Mouse (Mus musculus) bone marrow macrophage, adult 2 months (primary cell): ENCODE measurements around the gene Tgfbr3. TPM values are rescaled to one million over a fixed set of nuclear protein-coding genes. Genes with fewer than 3 reads are reported as not detected.

Experiments used
- H3K27ac ChIP-seq: 2 replicates; pipeline ENCODE4 v1.5.1; 2012; ENCODE audit warnings: low read depth, low read length; ENCODE audit not compliant: insufficient read depth
- H3K4me1 ChIP-seq: 2 replicates; pipeline ENCODE4 v1.6.1; 2012; ENCODE audit warnings: low read length; ENCODE audit not compliant: control insufficient read depth, insufficient read depth
- H3K4me3 ChIP-seq: 2 replicates; pipeline ENCODE4 v1.5.1; 2012; ENCODE audit warnings: mild to moderate bottlenecking, low read length, moderate library complexity; ENCODE audit not compliant: insufficient read depth
- CTCF ChIP-seq: IDR thresholded peaks from 2 replicates; pipeline ENCODE4 v1.5.1; 2012; ENCODE audit warnings: low read depth, mild to moderate bottlenecking, low read length, moderate library complexity
- POLR2A ChIP-seq: IDR thresholded peaks from 2 replicates; pipeline ENCODE4 v1.6.1; 2012; ENCODE audit warnings: mild to moderate bottlenecking, low read depth, low read length, borderline replicate concordance
- polyA plus RNA-seq: library from polyadenylated mRNA; stranded (reverse); fragments of >200 nt; gene quantifications from 2 replicates; pipeline ENCODE4 v1.2.4, GENCODE M21; 2012; ENCODE audit not compliant: missing spikeins, insufficient read depth, insufficient read length

Gene Tgfbr3
- polyA plus RNA-seq, 1 experiment, result 1.1 TPM

DNA sequence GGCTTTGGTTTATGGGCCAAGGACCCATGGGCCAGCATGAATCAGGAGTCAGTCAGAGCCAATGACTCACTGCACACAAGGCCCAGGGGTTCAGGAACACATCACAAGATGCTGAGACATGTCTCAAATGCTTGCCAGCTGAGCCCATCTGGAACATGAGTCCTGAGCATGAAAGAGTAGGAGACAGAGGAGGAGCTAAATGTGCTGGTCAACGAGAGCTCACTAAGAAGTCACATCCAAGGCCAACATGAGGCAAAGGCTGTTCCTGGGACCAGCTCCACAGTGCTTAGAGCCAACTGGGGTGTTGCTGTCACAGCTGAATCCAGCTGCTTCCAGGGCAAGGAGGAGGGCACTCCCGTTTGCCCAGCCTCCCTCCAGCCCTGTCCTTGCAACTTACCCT is 202.1 kb downstream of the Tgfbr3 start:
- Histone ChIP-seq H3K4me3 (no peak overlapping the region), H3K27ac (no peak overlapping the region), H3K4me1 (no peaks in the 10 kb centered on the region)
- TF ChIP-seq CTCF (no peak), POLR2A (no peak)

DNA sequence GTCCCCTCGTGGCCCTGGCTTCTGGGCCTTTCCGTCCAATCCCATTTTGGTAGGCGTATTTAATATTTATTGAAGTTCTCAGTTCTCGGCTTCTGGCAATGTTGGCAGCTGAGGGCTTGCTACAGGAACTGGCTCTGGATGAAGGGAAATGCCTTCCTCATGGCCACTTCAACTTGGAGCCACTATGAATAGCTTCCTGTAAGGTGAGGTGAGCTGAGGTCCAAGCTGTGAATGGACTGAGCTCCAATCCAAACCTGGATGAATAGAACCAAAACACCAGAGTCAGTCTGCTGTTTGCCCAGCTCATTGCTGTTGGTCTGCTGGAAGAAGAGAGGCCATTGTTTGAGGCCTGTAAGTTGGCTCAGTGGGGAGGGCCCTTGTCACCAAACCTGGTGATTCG is 203.3 kb downstream of the Tgfbr3 start:
- no peak overlapping the region for H3K27ac ChIP-seq
- H3K4me3 ChIP-seq, result no peak overlapping the region
- H3K4me1 ChIP-seq, result no peaks in the 10 kb centered on the region
- TF ChIP-seq CTCF (no peak), POLR2A (no peak)

DNA sequence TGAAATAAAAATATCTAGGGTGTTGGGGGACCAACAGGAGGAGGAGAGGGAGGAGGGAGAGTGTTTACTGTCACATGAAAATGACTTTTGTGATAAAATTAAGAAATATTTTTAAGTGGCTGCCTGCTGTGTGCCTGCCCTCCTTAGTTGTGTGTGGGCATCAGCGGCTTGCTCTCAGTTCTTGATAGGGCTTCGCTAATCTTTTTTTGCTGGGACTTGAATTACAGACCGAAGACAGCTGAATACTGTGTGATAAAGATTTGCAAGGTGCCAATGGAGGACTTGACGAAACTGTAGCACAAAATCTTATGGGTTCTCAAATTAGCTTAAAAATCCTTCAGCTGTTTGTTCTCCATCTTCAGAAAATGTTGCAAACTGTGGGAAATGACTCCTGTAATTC is 205.0 kb downstream of the Tgfbr3 start:
- no peaks in the 10 kb centered on the region for H3K4me1 ChIP-seq
- no peak for TF ChIP-seq POLR2A
- no peak for TF ChIP-seq CTCF
- no peak overlapping the region for H3K4me3 ChIP-seq
- H3K27ac ChIP-seq, result no peak overlapping the region

DNA sequence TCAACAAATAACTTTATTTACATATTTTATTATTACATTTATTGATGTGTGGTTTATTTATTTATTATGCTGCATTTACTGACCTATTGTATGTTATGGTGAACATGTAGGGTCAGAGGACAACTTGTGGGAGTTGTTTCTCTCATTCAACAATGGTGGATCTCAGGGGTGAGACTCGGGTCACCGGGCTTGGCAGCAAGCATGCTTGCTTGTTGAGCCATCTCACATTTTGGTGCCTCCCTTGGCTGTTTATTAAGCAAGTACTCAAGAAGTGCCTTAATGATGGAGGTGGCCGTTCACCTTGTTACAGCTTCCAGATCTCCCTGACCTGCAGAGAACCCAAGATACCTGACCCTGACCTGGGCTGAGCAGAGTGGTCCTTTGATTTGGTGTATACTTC is 207.4 kb downstream of the Tgfbr3 start:
- Histone ChIP-seq H3K27ac (no peak overlapping the region), H3K4me3 (no peak overlapping the region), H3K4me1 (no peaks in the 10 kb centered on the region)
- no peak for TF ChIP-seq CTCF
- no peak for TF ChIP-seq POLR2A

DNA sequence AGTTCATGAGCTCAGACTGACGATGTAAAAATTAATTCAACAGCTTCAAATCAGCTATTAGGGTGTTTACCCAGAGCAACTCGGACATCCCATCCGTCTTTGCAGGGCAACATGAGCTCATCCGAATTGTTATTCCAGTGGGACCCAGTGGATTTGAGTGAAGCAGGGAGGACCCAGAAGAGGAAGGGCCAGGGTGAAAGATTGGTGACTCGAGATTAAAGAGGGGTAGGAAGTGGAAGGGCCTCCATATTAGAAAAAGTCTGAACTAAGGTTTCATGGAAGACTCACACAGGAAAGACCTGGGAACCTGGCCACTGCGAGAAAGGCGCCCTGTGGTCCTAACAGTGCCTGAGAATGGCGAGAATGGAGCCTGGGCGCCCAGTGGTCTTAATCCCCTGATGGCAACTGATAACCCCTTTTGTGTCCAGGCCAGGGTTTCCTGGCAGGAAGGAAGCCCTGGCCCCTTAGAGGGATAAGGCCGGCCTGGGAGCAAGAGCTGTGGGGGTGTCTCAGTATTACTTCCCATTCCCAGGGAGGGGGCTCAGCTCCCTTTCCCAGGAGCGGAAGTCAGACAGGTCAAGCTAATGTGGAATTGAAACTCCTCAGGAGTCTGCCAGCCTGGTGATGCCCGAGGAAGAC is 208.3 kb downstream of the Tgfbr3 start:
- no peak overlapping the region for H3K27ac ChIP-seq
- H3K4me1 ChIP-seq, result no peaks in the 10 kb centered on the region
- no peak overlapping the region for H3K4me3 ChIP-seq
- TF ChIP-seq CTCF (no peak), POLR2A (no peak)

DNA sequence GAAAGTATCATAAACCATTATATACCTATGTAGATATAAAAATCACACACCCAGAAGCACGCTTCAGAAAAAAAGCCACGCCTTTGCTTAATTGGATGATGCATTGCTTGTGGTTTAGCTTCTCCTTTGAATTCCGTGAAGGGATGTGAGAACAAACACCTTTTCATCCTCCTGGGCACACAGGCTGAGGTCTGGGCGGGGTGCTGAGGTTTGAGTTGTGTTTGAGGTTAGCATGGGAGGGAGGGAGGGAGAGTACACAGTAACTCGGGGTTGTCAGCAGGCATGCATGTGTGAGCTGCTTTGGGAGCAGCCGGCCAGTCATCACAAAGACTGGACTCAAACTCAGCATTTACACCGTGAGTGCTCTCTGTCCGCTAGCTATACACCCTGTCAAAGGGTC is 209.5 kb downstream of the Tgfbr3 start:
- TF ChIP-seq POLR2A, result no peak
- no peak for TF ChIP-seq CTCF
- no peak overlapping the region for H3K27ac ChIP-seq
- H3K4me1 ChIP-seq, result no peaks in the 10 kb centered on the region
- no peak overlapping the region for H3K4me3 ChIP-seq

DNA sequence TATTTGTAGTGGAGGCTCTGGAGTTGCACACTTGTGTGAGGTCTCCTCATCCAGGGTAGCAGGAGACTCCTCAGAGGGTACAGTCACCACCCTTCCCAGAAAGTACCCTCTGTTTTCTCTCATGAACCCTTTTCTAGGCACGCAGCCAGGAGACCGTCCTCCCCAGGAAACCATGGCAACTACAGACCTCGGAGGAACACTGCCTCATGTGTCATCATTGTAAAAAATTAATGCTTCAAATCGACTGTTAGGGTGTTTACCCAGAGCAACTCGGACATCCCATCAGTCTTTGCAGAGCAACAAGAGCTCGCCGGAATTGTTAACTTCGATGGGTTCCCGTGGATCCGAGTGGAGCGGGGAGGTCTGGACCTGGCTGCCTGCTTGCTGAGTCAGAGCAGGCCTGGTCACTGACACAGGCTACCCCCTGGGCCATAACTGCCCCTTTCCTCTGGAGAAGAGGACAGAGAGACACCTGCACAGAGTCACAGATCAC is 210.2 kb downstream of the Tgfbr3 start:
- no peaks in the 10 kb centered on the region for H3K4me1 ChIP-seq
- TF ChIP-seq CTCF, result no peak
- TF ChIP-seq POLR2A, result no peak
- H3K4me3 ChIP-seq, result no peak overlapping the region
- no peak overlapping the region for H3K27ac ChIP-seq

DNA sequence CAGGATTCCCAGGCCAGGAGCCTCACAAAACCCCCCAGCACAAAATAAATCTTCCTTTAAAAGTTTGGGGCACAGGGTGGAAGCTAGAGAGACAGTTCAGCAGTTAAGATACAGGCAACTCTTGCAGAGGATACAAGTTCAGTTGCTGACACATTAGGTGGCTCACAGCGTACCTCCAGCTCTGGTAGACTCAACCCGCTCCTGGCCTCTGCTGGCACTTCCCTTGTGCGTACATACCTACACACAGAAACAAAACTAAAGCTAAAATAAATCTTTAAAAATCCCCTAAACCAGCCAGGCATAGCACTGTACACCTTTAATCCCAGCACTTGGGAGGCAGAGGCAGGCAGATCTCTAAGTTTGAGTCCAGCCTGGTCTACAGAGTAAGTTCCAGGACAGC is 211.1 kb downstream of the Tgfbr3 start:
- no peaks in the 10 kb centered on the region for H3K4me1 ChIP-seq
- H3K4me3 ChIP-seq, result no peak overlapping the region
- TF ChIP-seq CTCF, result no peak
- no peak for TF ChIP-seq POLR2A
- H3K27ac ChIP-seq, result no peak overlapping the region

DNA sequence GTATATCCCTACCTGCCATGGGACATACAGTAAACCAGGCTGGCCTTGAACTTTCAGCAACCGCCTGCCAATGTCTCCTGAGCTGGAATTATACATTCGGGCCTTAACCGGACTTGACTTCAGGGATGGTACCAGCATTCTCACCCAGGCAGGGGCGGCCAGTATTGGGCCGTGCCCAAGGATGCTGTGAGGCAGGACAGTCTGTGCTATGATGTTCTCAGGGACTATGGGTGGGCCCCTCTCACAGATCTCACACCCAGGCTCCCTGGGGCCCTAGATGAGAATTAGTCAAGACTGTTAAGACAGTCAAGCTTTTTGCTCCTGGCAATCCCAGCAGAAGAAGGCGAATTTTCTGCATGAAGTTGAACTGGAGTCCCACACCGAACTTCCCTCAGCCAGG is 211.5 kb downstream of the Tgfbr3 start:
- Histone ChIP-seq H3K4me3 (no peak overlapping the region), H3K27ac (no peak overlapping the region), H3K4me1 (no peaks in the 10 kb centered on the region)
- TF ChIP-seq POLR2A (no peak), CTCF (no peak)

DNA sequence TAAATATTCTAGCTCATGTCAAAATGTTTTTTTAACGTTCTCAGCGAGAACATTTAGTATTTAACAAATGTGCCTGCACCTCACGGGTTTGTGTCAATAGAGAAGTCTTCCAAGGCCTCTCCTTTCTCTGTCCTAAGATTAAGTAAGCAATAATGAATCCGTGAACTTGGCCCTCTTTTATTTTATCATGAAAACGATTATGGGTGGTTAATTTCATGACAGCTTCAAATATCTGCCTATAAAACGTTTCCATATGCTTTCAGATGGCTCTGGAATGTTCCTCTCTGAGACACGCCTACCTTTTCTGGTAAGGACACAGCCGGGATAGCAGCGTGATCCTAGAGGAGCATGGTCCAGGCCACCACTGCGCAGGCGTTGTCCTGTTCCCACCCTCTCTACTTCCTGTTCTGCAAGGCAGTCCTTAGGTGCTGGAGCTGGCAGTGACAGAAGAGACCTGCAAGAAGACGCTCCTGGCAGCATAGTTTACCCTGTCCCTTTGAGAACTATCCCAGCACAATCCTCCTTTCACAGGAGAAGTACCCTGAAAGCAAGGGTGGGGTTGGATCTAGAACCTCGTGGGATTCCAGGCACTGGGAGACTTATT is 214.3 kb downstream of the Tgfbr3 start:
- Histone ChIP-seq H3K27ac (no peak overlapping the region), H3K4me3 (no peak overlapping the region), H3K4me1 (no peaks in the 10 kb centered on the region)
- TF ChIP-seq CTCF (no peak), POLR2A (no peak)

DNA sequence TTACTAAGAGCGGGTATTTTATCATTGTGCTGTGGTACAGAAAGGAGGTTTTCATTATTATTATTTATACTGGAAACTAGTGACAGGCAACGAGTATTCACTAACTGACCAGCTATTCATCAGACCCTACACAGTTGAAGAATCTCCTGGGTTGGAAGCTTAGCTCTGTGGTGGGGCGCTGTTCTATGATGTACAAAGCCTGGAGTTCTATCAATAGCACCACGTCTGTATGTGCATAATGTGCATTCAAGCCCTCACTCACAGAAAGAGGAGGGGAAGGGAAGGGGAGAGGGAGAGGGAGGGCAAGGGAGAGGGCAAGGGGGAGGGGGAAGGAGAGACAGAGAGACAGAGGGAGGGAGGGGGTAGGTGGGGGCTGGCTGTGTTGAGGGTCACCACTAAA is 215.1 kb downstream of the Tgfbr3 start:
- Histone ChIP-seq H3K27ac (no peak overlapping the region), H3K4me3 (no peak overlapping the region), H3K4me1 (no peaks in the 10 kb centered on the region)
- TF ChIP-seq POLR2A, result no peak
- TF ChIP-seq CTCF, result no peak
